Mouse (Mus musculus) CH12.LX (cell line): ENCODE measurements around the gene Steap3. TPM values are rescaled to one million over a fixed set of nuclear protein-coding genes. Genes with fewer than 3 reads are reported as not detected.

Experiments
- DNase-seq: peaks from one replicate; pipeline ENCODE4 v3.0.0-alpha.2; 2013; ENCODE audit errors: extremely low read depth
- H3K27ac ChIP-seq: 2 replicates; pipeline ENCODE4 v1.5.1; 2012; ENCODE audit warnings: low read depth, mild to moderate bottlenecking, control low read depth, moderate library complexity; ENCODE audit not compliant: insufficient read depth
- H3K27me3 ChIP-seq: replicated peaks from 2 replicates; pipeline ENCODE3; 2012; ENCODE audit warnings: inconsistent platforms
- H3K36me3 ChIP-seq, 2 experiments: replicated peaks in 1 of 2; 2 replicates each; pipeline versions ENCODE3 to v1.6.1; 2012; ENCODE audit warnings: inconsistent platforms in 1 of 2, low read length in 1 of 2, mild to moderate bottlenecking in 1 of 2, mixed read lengths in 1 of 2, moderate library complexity in 1 of 2; ENCODE audit not compliant: control insufficient read depth in 1 of 2, insufficient read depth in 1 of 2
- H3K4me1 ChIP-seq, 2 experiments: 2 replicates each; pipeline ENCODE4 v1.6.1; 2012; ENCODE audit warnings: inconsistent platforms in 1 of 2, moderate library complexity in 1 of 2; ENCODE audit not compliant: insufficient read depth in 2 of 2, control insufficient read depth in 1 of 2
- H3K4me2 ChIP-seq: 2 replicates; pipeline ENCODE4 v1.6.1; 2012; ENCODE audit warnings: low read depth, mild to moderate bottlenecking, control low read depth; ENCODE audit not compliant: poor library complexity, insufficient read depth, severe bottlenecking
- H3K4me3 ChIP-seq, 3 experiments: fragments of 150-350 bp in 1 of 3; sonication (generic) in 1 of 3; replicated peaks in 1 of 3; 2 replicates each; pipeline versions ENCODE3 to v1.5.1; 2011 to 2012; ENCODE audit warnings: low read depth in 2 of 3, low read length in 2 of 3, mild to moderate bottlenecking in 2 of 3, moderate library complexity in 2 of 3, control low read depth in 1 of 3, improper control_type of control experiment in 1 of 3, inconsistent platforms in 1 of 3, mixed read lengths in 1 of 3; ENCODE audit not compliant: poor library complexity in 1 of 3
- H3K79me2 ChIP-seq: replicated peaks from 2 replicates; pipeline ENCODE4 v1.6.1; 2012; ENCODE audit warnings: mild to moderate bottlenecking, moderate library complexity; ENCODE audit not compliant: control insufficient read depth, poor library complexity, insufficient read depth, severe bottlenecking; ENCODE audit errors: extremely low read depth
- H3K9ac ChIP-seq: 2 replicates; pipeline ENCODE4 v1.6.1; 2012; ENCODE audit warnings: low read depth, mild to moderate bottlenecking, control low read depth, moderate library complexity; ENCODE audit not compliant: insufficient read depth
- H3K9me3 ChIP-seq: replicated peaks from 2 replicates; pipeline ENCODE3; 2012; ENCODE audit warnings: low read length, inconsistent platforms, mixed read lengths
- BHLHE40 ChIP-seq: IDR thresholded peaks from 2 replicates; pipeline ENCODE4 v1.6.1; 2011; ENCODE audit warnings: mild to moderate bottlenecking, low read depth, low read length, improper control_type of control experiment
- CTCF ChIP-seq, 2 experiments: IDR thresholded peaks in 1 of 2; conservative IDR thresholded peaks in 1 of 2; 2 replicates each; pipeline ENCODE4 v1.5.1; 2011 to 2012; ENCODE audit warnings: low read depth in 2 of 2, low read length in 2 of 2, improper control_type of control experiment in 1 of 2, inconsistent platforms in 1 of 2, mild to moderate bottlenecking in 1 of 2, moderate library complexity in 1 of 2
- E2F4 ChIP-seq: IDR thresholded peaks from 2 replicates; pipeline ENCODE4 v1.6.1; 2011; ENCODE audit warnings: low read depth, low read length, improper control_type of control experiment; ENCODE audit not compliant: insufficient replicate concordance
- ELF1 ChIP-seq: IDR thresholded peaks from 2 replicates; pipeline ENCODE4 v1.6.1; 2014; ENCODE audit warnings: low read depth, mild to moderate bottlenecking, inconsistent platforms, low read length, improper control_type of control experiment
- ETS1 ChIP-seq: conservative IDR thresholded peaks from 2 replicates; pipeline ENCODE4 v1.6.1; 2012; ENCODE audit warnings: low read depth, mild to moderate bottlenecking, inconsistent platforms, low read length, improper control_type of control experiment, moderate library complexity
- HCFC1 ChIP-seq: IDR thresholded peaks from 2 replicates; pipeline ENCODE4 v1.6.1; 2012; ENCODE audit warnings: low read depth, mild to moderate bottlenecking, inconsistent platforms, low read length, improper control_type of control experiment
- IRF4 ChIP-seq: IDR thresholded peaks from 2 replicates; pipeline ENCODE4 v1.6.1; 2014; ENCODE audit warnings: low read depth, mild to moderate bottlenecking, inconsistent platforms, low read length, improper control_type of control experiment
- MAZ ChIP-seq: IDR thresholded peaks from 2 replicates; pipeline ENCODE4 v1.6.1; 2012; ENCODE audit warnings: low read depth, mild to moderate bottlenecking, inconsistent platforms, low read length, improper control_type of control experiment, moderate library complexity
- NELFE ChIP-seq: IDR thresholded peaks from 2 replicates; pipeline ENCODE4 v1.6.1; 2011; ENCODE audit warnings: low read depth, low read length, improper control_type of control experiment
- NRF1 ChIP-seq: IDR thresholded peaks from 2 replicates; pipeline ENCODE4 v1.6.1; 2014; ENCODE audit warnings: low read depth, mild to moderate bottlenecking, inconsistent platforms, low read length, improper control_type of control experiment, moderate library complexity
- POLR2A ChIP-seq: IDR thresholded peaks from 2 replicates; pipeline ENCODE4 v1.6.1; 2011; ENCODE audit warnings: low read depth, mild to moderate bottlenecking, improper control_type of control experiment, low read length
- RAD21 ChIP-seq: IDR thresholded peaks from 2 replicates; pipeline ENCODE4 v1.6.1; 2011; ENCODE audit warnings: low read depth, mild to moderate bottlenecking, low read length, improper control_type of control experiment, moderate library complexity
- RCOR1 ChIP-seq: conservative IDR thresholded peaks from 2 replicates; pipeline ENCODE4 v1.6.1; 2012; ENCODE audit warnings: low read depth, mild to moderate bottlenecking, inconsistent platforms, low read length, improper control_type of control experiment
- SIN3A ChIP-seq: IDR thresholded peaks from 2 replicates; pipeline ENCODE4 v1.6.1; 2012; ENCODE audit warnings: low read length, improper control_type of control experiment, inconsistent platforms
- SMC3 ChIP-seq: IDR thresholded peaks from 2 replicates; pipeline ENCODE4 v1.6.1; 2011; ENCODE audit warnings: low read depth, low read length, improper control_type of control experiment
- TCF12 ChIP-seq: IDR thresholded peaks from 2 replicates; pipeline ENCODE4 v1.6.1; 2014; ENCODE audit warnings: low read depth, mild to moderate bottlenecking, inconsistent platforms, low read length, improper control_type of control experiment
- USF1 ChIP-seq: IDR thresholded peaks from 2 replicates; pipeline ENCODE4 v1.6.1; 2014; ENCODE audit warnings: low read depth, mild to moderate bottlenecking, inconsistent platforms, low read length, improper control_type of control experiment
- ZC3H11A ChIP-seq: IDR thresholded peaks from 2 replicates; pipeline ENCODE4 v1.6.1; 2012; ENCODE audit warnings: low read depth, mild to moderate bottlenecking, inconsistent platforms, low read length, improper control_type of control experiment
- ZKSCAN1 ChIP-seq: IDR thresholded peaks from 2 replicates; pipeline ENCODE4 v1.6.1; 2012; ENCODE audit warnings: low read depth, inconsistent platforms, low read length, improper control_type of control experiment, borderline replicate concordance
- ZMIZ1 ChIP-seq: IDR thresholded peaks from 2 replicates; pipeline ENCODE4 v1.6.1; 2012; ENCODE audit warnings: low read depth, mild to moderate bottlenecking, inconsistent platforms, low read length, improper control_type of control experiment
- dilution Hi-C: fragments of 300-500 bp; cut with MboI; formaldehyde crosslinking; loops from 2 replicates; pipeline ENCODE4 v1.14.3; 2020; ENCODE audit warnings: low sequenced_read_pairs; ENCODE audit not compliant: extremely low pct_unique_long_range_greater_than_20kb, extremely low pct_ligation_motif_present
- in situ Hi-C: fragments of 300-500 bp; cut with MboI; formaldehyde crosslinking; loops from 3 replicates; pipeline ENCODE4 v1.14.3; 2019; ENCODE audit warnings: low sequenced_read_pairs, low pct_ligation_motif_present, low pct_unique_long_range_greater_than_20kb, mixed read lengths
- polyA plus RNA-seq: library from polyadenylated mRNA; unstranded; fragments of >175 nt; gene quantifications from 2 replicates; pipeline ENCODE4 v1.2.1, GENCODE M21; 2012; ENCODE audit warnings: low read depth; ENCODE audit not compliant: insufficient read length
- total RNA-seq, 2 experiments: library from RNA; depleted of rRNA; stranded (reverse); fragments of 300-350 nt in 1 of 2; fragments of >200 nt in 1 of 2; gene quantifications; 2 replicates each; pipeline ENCODE4 v1.2.3; 2012 to 2014

Gene Steap3
- total and polyA plus RNA-seq, 3 experiments = 1.2 to 8.0 (median 2.9) TPM

DNA sequence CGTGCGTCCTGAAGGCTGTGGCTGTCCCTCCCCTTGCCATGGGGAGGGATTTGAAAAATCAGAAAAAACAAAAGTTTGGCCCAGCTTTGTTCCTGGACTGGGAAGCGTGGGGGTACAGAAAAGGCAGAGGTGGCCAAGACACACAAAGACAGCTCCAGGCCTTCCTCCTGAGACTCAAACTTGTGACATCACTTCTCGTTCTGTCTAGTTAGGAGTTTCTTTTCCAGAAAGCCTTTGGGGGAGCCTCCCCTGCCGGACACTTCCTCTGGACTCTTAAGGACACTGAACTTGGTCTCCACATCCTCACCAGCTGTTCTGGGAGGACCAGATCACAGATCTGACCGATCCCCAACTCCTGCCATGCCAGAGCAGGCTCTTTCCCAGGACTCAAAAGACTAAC lies 18.8 kb downstream of the Steap3 start:
- TF ChIP-seq POLR2A (no peak), NELFE (no peak), ZMIZ1 (no peak), ETS1 (no peak), E2F4 (no peak), CTCF (conservative IDR thresholded peaks at IDR 0.05 in 1 of 2, IDR thresholded peaks at IDR 0.05 in 1 of 2; ENCODE audit: low read depth in 2 of 2, low read length in 2 of 2) (no peak), NRF1 (no peak), HCFC1 (no peak), MAZ (no peak), RCOR1 (no peak), RAD21 (no peak), ZKSCAN1 (no peak), ELF1 (no peak), IRF4 (no peak), TCF12 (no peak), USF1 (no peak), BHLHE40 (no peak), ZC3H11A (no peak), SMC3 (no peak)
- TF ChIP-seq, all 38 proteins: peak for 0
- Histone ChIP-seq H3K9ac (no peak overlapping the region), H3K4me2 (no peak overlapping the region), H3K4me1 (peaks cover 8 to 61% of the 10 kb centered on the region in 2 experiments), H3K27me3 (no peaks in the 10 kb centered on the region), H3K9me3 (peaks cover 4% of the 10 kb centered on the region), H3K4me3 (no peak overlapping the region), H3K36me3 (peaks cover 0 to 8% of the 10 kb centered on the region in 2 experiments), H3K27ac (no peak overlapping the region), H3K79me2 (no peaks in the 10 kb centered on the region)
- in situ Hi-C loops (no loop called here), dilution Hi-C loops (no loop called here)
- DNase-seq = no peak

DNA sequence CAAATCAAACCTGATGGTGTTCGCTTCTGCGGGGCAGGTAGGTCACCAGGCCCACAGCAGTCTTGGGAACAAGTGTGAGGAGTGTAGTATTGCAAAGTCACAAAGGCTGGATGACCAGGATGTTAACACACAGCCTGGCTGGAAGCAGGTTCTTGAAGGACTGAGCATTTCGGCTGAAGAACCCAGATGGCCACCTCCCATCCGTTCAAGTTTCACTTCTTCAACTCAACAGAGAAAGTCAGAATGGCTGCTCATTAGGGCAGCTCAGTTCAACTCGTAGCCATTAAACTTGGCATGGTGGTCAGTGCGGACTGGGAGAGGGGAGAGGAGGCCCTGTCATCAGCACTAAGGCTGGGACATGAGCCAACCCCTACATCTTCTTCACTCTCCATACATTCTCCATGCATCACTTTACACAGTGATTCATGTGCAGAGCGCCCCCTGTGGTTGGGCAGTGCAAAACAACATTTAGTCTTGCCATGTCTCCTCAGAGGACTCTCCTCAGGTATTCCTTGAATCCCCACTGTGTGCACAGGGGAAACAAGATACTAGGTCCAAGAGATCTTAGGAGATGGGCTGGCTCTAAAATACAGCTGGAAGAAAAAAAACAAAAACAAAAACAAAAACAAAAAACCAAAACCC lies 19.9 kb downstream of the Steap3 start:
- Histone ChIP-seq H3K27ac (no peak overlapping the region), H3K27me3 (no peaks in the 10 kb centered on the region)
- no peak for DNase-seq

More for the DNA sequence above, 19.9 kb downstream of the Steap3 start:
- Histone ChIP-seq H3K9me3 (peaks cover 4% of the 10 kb centered on the region), H3K9ac (no peak overlapping the region), H3K4me2 (no peak overlapping the region), H3K4me3 (no peak overlapping the region), H3K36me3 (peaks cover 0 to 8% of the 10 kb centered on the region in 2 experiments), H3K79me2 (no peaks in the 10 kb centered on the region), H3K4me1 (peaks cover 6 to 51% of the 10 kb centered on the region in 2 experiments)
- dilution Hi-C loops (no loop called here), in situ Hi-C loops (no loop called here)
- TF ChIP-seq CTCF (conservative IDR thresholded peaks at IDR 0.05 in 1 of 2, IDR thresholded peaks at IDR 0.05 in 1 of 2; ENCODE audit: low read depth in 2 of 2, low read length in 2 of 2) = peak; percentile 10 to 35; a peak in 2 of 4 replicates
- no peak for TF ChIP-seq SIN3A
